Mouse (Mus musculus): ENCODE results near the gene Diexf.

Diexf gene

GRCm38 (mm10) chr1:193138087-193138486 is 8.0 kb upstream of the Diexf start:
- DNase-seq: no peak

GRCm38 (mm10) chr1:193133726-193134125 is 3.7 kb upstream of the Diexf start:
- DNase-seq: no peak

- DNase-seq: no peak
Observed at GRCm38 (mm10) chr1:193132385-193132784, 2.3 kb upstream of the Diexf start.

- no peak for DNase-seq
Observed at GRCm38 (mm10) chr1:193131311-193131948, 1.4 kb upstream of the Diexf start.

- DNase-seq: no peak
Observed at GRCm38 (mm10) chr1:193130839-193131238, 767 bp upstream of the Diexf start.

- no peak for DNase-seq
Observed at GRCm38 (mm10) chr1:193130456-193130825, 369 bp upstream of the Diexf start.

- DNase-seq: no peak
Observed at GRCm38 (mm10) chr1:193129321-193129720, 751 bp downstream of the Diexf start.

- no peak for DNase-seq
Observed at GRCm38 (mm10) chr1:193128055-193128454, 2.0 kb downstream of the Diexf start.

GRCm38 (mm10) chr1:193125835-193126234 is 4.2 kb downstream of the Diexf start:
- DNase-seq: no peak

- no peak for DNase-seq
Observed at GRCm38 (mm10) chr1:193123290-193123689, 6.8 kb downstream of the Diexf start.

- DNase-seq: peak; percentile 65
Observed at GRCm38 (mm10) chr1:193122793-193123192, 7.3 kb downstream of the Diexf start.

- DNase-seq: no peak
Observed at GRCm38 (mm10) chr1:193112093-193112492, 18.0 kb downstream of the Diexf start.

- DNase-seq: no peak
Observed at GRCm38 (mm10) chr1:193102996-193103395, 27.1 kb downstream of the Diexf start.

- DNase-seq: peak; percentile 23
Observed at GRCm38 (mm10) chr1:193102556-193102955, 27.5 kb downstream of the Diexf start.

GRCm38 (mm10) chr1:193102029-193102428 is 28.0 kb downstream of the Diexf start:
- no peak for DNase-seq

GRCm38 (mm10) chr1:193098946-193099345 is 31.1 kb downstream of the Diexf start:
- no peak for DNase-seq

GRCm38 (mm10) chr1:193093596-193093995 is 36.5 kb downstream of the Diexf start:
- no peak for DNase-seq

GRCm38 (mm10) chr1:193092771-193093170 is 37.3 kb downstream of the Diexf start:
- DNase-seq: no peak

- DNase-seq: no peak
Observed at GRCm38 (mm10) chr1:193090894-193091293, 39.2 kb downstream of the Diexf start.

- DNase-seq: no peak
Observed at GRCm38 (mm10) chr1:193090211-193090871, 39.7 kb downstream of the Diexf start.

GRCm38 (mm10) chr1:193089683-193090082 is 40.4 kb downstream of the Diexf start:
- no peak for DNase-seq

- DNase-seq: no peak
Observed at GRCm38 (mm10) chr1:193089211-193089610, 40.9 kb downstream of the Diexf start.

- peak; percentile 35 for DNase-seq
Observed at GRCm38 (mm10) chr1:193086842-193087476, 43.1 kb downstream of the Diexf start.

GRCm38 (mm10) chr1:193086111-193086841 is 43.8 kb downstream of the Diexf start:
- DNase-seq: no peak

Data from thymus, postnatal 25 days (tissue).